Mouse (Mus musculus): ENCODE data around the gene Vgll4. TPM values are rescaled to one million over a fixed set of nuclear protein-coding genes. Genes with fewer than 3 reads are reported as not detected.

Vgll4 gene
- polyA plus RNA-seq, 1 experiment: 0.35 TPM

GRCm38 (mm10) chr6:114829660-114830438, 139.9 kb downstream of the Vgll4 start:
- Histone ChIP-seq H3K27me3 (ENCODE audit: control insufficient read depth) (no peaks in the 10 kb centered on the region), H3K9me3 (ENCODE audit: control insufficient read depth, low read length) (no peaks in the 10 kb centered on the region), H3K4me1 (ENCODE audit: control insufficient read depth) (no peaks in the 10 kb centered on the region), H3K36me3 (ENCODE audit: control insufficient read depth) (no peaks in the 10 kb centered on the region), H3K4me3 (replicated peaks) (no peak overlapping the region)
- TF ChIP-seq GATA1 (IDR thresholded peaks at IDR 0.05; ENCODE audit: low read length) (no peak), TAL1 (IDR thresholded peaks at IDR 0.05; ENCODE audit: low read length) (no peak)

GRCm38 (mm10) chr6:114826889-114827288, 142.9 kb downstream of the Vgll4 start:
- H3K9me3 ChIP-seq (ENCODE audit: control insufficient read depth, low read length): peaks cover 2% of the 10 kb centered on the region; the same call in 1 of the 2 replicates
- no peak for TF ChIP-seq GATA1 (IDR thresholded peaks at IDR 0.05; ENCODE audit: low read length)
- no peak for TF ChIP-seq TAL1 (IDR thresholded peaks at IDR 0.05; ENCODE audit: low read length)
- no peaks in the 10 kb centered on the region for H3K27me3 ChIP-seq (ENCODE audit: control insufficient read depth)
- H3K36me3 ChIP-seq (ENCODE audit: control insufficient read depth): no peaks in the 10 kb centered on the region
- no peaks in the 10 kb centered on the region for H3K4me1 ChIP-seq (ENCODE audit: control insufficient read depth)
- H3K4me3 ChIP-seq (replicated peaks): no peak overlapping the region

GRCm38 (mm10) chr6:114821646-114822045, 148.1 kb downstream of the Vgll4 start:
- H3K27me3 ChIP-seq (ENCODE audit: control insufficient read depth): peaks cover 3% of the 10 kb centered on the region
- peaks cover 10% of the 10 kb centered on the region for H3K4me1 ChIP-seq (ENCODE audit: control insufficient read depth)
- no peak for TF ChIP-seq TAL1 (IDR thresholded peaks at IDR 0.05; ENCODE audit: low read length)
- no peak for TF ChIP-seq GATA1 (IDR thresholded peaks at IDR 0.05; ENCODE audit: low read length)
- H3K9me3 ChIP-seq (ENCODE audit: control insufficient read depth, low read length): peaks cover 2% of the 10 kb centered on the region; the same call in 1 of the 2 replicates
- H3K4me3 ChIP-seq (replicated peaks): no peak overlapping the region
- H3K36me3 ChIP-seq (ENCODE audit: control insufficient read depth): no peaks in the 10 kb centered on the region

- H3K36me3 ChIP-seq (ENCODE audit: control insufficient read depth): no peaks in the 10 kb centered on the region
- peaks cover 2% of the 10 kb centered on the region; the same call in 1 of the 2 replicates for H3K9me3 ChIP-seq (ENCODE audit: control insufficient read depth, low read length)
- peaks cover 3% of the 10 kb centered on the region for H3K27me3 ChIP-seq (ENCODE audit: control insufficient read depth)
- TF ChIP-seq GATA1 (IDR thresholded peaks at IDR 0.05; ENCODE audit: low read length) (no peak), TAL1 (IDR thresholded peaks at IDR 0.05; ENCODE audit: low read length) (no peak)
- H3K4me3 ChIP-seq (replicated peaks): no peak overlapping the region
- peaks cover 10% of the 10 kb centered on the region for H3K4me1 ChIP-seq (ENCODE audit: control insufficient read depth)
Observed at GRCm38 (mm10) chr6:114819971-114820481, 149.8 kb downstream of the Vgll4 start.

GRCm38 (mm10) chr6:114818471-114818870, 151.3 kb downstream of the Vgll4 start:
- peaks cover 2% of the 10 kb centered on the region for H3K9me3 ChIP-seq (ENCODE audit: control insufficient read depth, low read length)
- no peak overlapping the region for H3K4me3 ChIP-seq (replicated peaks)
- H3K36me3 ChIP-seq (ENCODE audit: control insufficient read depth): no peaks in the 10 kb centered on the region
- H3K27me3 ChIP-seq (ENCODE audit: control insufficient read depth): peaks cover 3% of the 10 kb centered on the region
- TF ChIP-seq GATA1 (IDR thresholded peaks at IDR 0.05; ENCODE audit: low read length) (no peak), TAL1 (IDR thresholded peaks at IDR 0.05; ENCODE audit: low read length) (no peak)
- H3K4me1 ChIP-seq (ENCODE audit: control insufficient read depth): peaks cover 10% of the 10 kb centered on the region

- H3K4me1 ChIP-seq (ENCODE audit: control insufficient read depth): peaks cover 10% of the 10 kb centered on the region
- TF ChIP-seq TAL1 (IDR thresholded peaks at IDR 0.05; ENCODE audit: low read length): no peak
- TF ChIP-seq GATA1 (IDR thresholded peaks at IDR 0.05; ENCODE audit: low read length): no peak
- no peaks in the 10 kb centered on the region for H3K36me3 ChIP-seq (ENCODE audit: control insufficient read depth)
- H3K9me3 ChIP-seq (ENCODE audit: control insufficient read depth, low read length): peaks cover 1% of the 10 kb centered on the region
- no peak overlapping the region for H3K4me3 ChIP-seq (replicated peaks)
- H3K27me3 ChIP-seq (ENCODE audit: control insufficient read depth): peaks cover 3% of the 10 kb centered on the region
Observed at GRCm38 (mm10) chr6:114817948-114818347, 151.8 kb downstream of the Vgll4 start.

GRCm38 (mm10) chr6:114814882-114815650, 154.7 kb downstream of the Vgll4 start:
- no peak for TF ChIP-seq GATA1 (IDR thresholded peaks at IDR 0.05; ENCODE audit: low read length)
- no peak for TF ChIP-seq TAL1 (IDR thresholded peaks at IDR 0.05; ENCODE audit: low read length)
- Histone ChIP-seq H3K4me1 (ENCODE audit: control insufficient read depth) (peaks cover 6% of the 10 kb centered on the region), H3K9me3 (ENCODE audit: control insufficient read depth, low read length) (no peaks in the 10 kb centered on the region; the same call in 1 of the 2 replicates), H3K4me3 (replicated peaks) (no peak overlapping the region), H3K36me3 (ENCODE audit: control insufficient read depth) (no peaks in the 10 kb centered on the region), H3K27me3 (ENCODE audit: control insufficient read depth) (peaks cover 3% of the 10 kb centered on the region)

GRCm38 (mm10) chr6:114814199-114814881, 155.5 kb downstream of the Vgll4 start:
- Histone ChIP-seq H3K4me3 (replicated peaks) (no peak overlapping the region), H3K27me3 (ENCODE audit: control insufficient read depth) (peaks cover 3% of the 10 kb centered on the region), H3K36me3 (ENCODE audit: control insufficient read depth) (no peaks in the 10 kb centered on the region), H3K9me3 (ENCODE audit: control insufficient read depth, low read length) (no peaks in the 10 kb centered on the region; the same call in 1 of the 2 replicates), H3K4me1 (ENCODE audit: control insufficient read depth) (peaks cover 6% of the 10 kb centered on the region)
- no peak for TF ChIP-seq GATA1 (IDR thresholded peaks at IDR 0.05; ENCODE audit: low read length)

Data from erythroblast, embryonic 14.5 days (primary cell).